Mouse (Mus musculus) intestine, embryonic 14.5 days (tissue): Measurements from ENCODE around the gene Setd3. TPM values are rescaled to one million over a fixed set of nuclear protein-coding genes. Genes with fewer than 3 reads are reported as not detected.

Source experiments
- ATAC-seq: fragments of 200-750 bp; cut with Nextera tagmentation; replicated peaks from 2 replicates; pipeline ENCODE4 v1.8.0; 2017; ENCODE audit warnings: low read depth, moderate number of reproducible peaks, moderate TSS enrichment, moderate library complexity; ENCODE audit not compliant: low FRiP score, low TSS enrichment
- DNase-seq: peaks from one replicate; pipeline ENCODE4 v3.0.0-alpha.2; 2018; ENCODE audit warnings: low spot score
- H3K27ac ChIP-seq: fragments of 300-500 bp; sonication (generic); 2 replicates; pipeline ENCODE4 v1.5.1; 2014; ENCODE audit warnings: low read depth, mild to moderate bottlenecking, control low read depth
- H3K27me3 ChIP-seq: fragments of 300-500 bp; sonication (generic); replicated peaks from 2 replicates; pipeline ENCODE4 v1.6.1; 2014; ENCODE audit warnings: low read length, control low read depth; ENCODE audit not compliant: control insufficient read depth, insufficient read depth
- H3K36me3 ChIP-seq: fragments of 300-500 bp; sonication (generic); 2 replicates; pipeline ENCODE4 v1.6.1; 2014; ENCODE audit warnings: low read length, control low read depth; ENCODE audit not compliant: control insufficient read depth, insufficient read depth
- H3K4me1 ChIP-seq: fragments of 300-500 bp; sonication (generic); replicated peaks from 2 replicates; pipeline ENCODE4 v1.6.1; 2014; ENCODE audit warnings: low read length, control low read depth, mixed read lengths; ENCODE audit not compliant: control insufficient read depth, insufficient read depth
- H3K4me2 ChIP-seq: fragments of 300-500 bp; sonication (generic); 2 replicates; pipeline ENCODE4 v1.6.1; 2014; ENCODE audit warnings: low read length
- H3K4me3 ChIP-seq: fragments of 300-500 bp; sonication (generic); 2 replicates; pipeline ENCODE4 v1.5.1; 2014; ENCODE audit warnings: low read depth, low read length, control low read depth, mixed read lengths
- H3K9ac ChIP-seq: fragments of 300-500 bp; sonication (generic); 2 replicates; pipeline ENCODE4 v1.6.1; 2014; ENCODE audit warnings: mild to moderate bottlenecking, low read length
- H3K9me3 ChIP-seq: fragments of 300-500 bp; sonication (generic); 2 replicates; pipeline ENCODE4 v1.6.1; 2016; ENCODE audit warnings: low read length, control low read depth; ENCODE audit not compliant: control insufficient read depth
- WGBS: fragments of 180-500 bp; shearing (Covaris S2); extraction: QIAGEN DNeasy Blood & Tissue Kit; methylation state at CpG from one replicate; pipeline ENCODE4 v1.1.7; 2014; 5-methylcytosine and 5-hydroxymethylcytosine counted together
- polyA plus RNA-seq: library from polyadenylated mRNA; unstranded; fragments of >200 nt; fragmentation: Nextera tagmentation; extraction: Ambion mirVana; gene quantifications from 2 replicates; pipeline ENCODE4 v1.2.1, GENCODE M21; 2014

Gene Setd3
- polyA plus RNA-seq, 1 experiment from 2014 or later = 75.9 TPM

GRCm38 (mm10) chr12:108172639-108173038, 6.5 kb downstream of the Setd3 start:
- H3K4me1 ChIP-seq = peaks cover 31% of the 10 kb centered on the region
- 66% methylated on average over 4 of the region's 4 CpGs for WGBS
- ATAC-seq (no peak), DNase-seq (no peak)
- H3K9me3 ChIP-seq = no peaks in the 10 kb centered on the region
- no peak overlapping the region for H3K27ac ChIP-seq
- H3K4me2 ChIP-seq = no peak overlapping the region
- no peak overlapping the region for H3K4me3 ChIP-seq
- H3K36me3 ChIP-seq = no peaks in the 10 kb centered on the region
- no peaks in the 10 kb centered on the region for H3K27me3 ChIP-seq
- H3K9ac ChIP-seq = no peak overlapping the region

DNA sequence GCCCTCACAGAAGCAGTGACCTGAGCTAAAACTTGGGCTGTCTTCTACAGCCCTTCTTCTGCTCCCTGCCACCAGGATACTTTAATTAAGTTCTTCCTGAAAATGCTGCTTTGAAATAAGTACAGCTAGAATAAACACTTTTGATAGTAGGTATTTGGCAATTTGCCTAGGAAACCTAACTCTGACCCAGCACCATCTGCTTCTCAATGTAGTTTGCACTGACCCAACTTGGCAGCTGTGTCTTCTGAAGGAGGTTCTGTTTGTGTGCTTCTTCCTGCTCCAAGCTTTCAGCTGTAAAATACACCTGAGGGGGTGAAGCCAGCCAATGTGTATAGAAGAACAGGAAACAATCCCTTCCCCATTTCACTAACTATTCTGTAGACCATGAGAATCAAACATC, 7.8 kb downstream of the Setd3 start:
- no peaks in the 10 kb centered on the region for H3K27me3 ChIP-seq
- H3K9ac ChIP-seq = no peak overlapping the region
- DNase-seq (no peak), ATAC-seq (no peak)
- H3K9me3 ChIP-seq = no peaks in the 10 kb centered on the region
- H3K27ac ChIP-seq = no peak overlapping the region
- H3K36me3 ChIP-seq = no peaks in the 10 kb centered on the region
- H3K4me2 ChIP-seq = no peak overlapping the region
- peaks cover 21% of the 10 kb centered on the region for H3K4me1 ChIP-seq
- no peak overlapping the region for H3K4me3 ChIP-seq

DNA sequence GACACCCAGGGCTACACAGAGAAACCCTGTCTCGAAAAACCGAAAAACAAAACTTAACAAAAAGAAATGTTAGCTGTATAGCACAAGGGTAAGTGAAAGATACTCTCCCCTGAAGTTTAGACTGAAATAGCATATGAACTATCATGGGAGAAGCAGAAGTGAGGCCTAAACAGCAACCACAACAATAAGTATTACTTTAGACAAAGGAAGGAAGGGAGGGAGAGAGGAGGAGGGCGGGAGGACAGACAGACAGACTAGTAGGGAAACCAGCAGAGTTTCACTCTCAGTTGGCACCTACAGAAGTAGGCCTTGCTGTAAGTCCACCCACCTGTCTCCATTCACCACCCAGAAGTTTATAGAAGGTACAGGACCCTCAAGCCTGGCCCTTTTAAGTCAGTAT, 8.6 kb downstream of the Setd3 start:
- Histone ChIP-seq H3K4me3 (no peak overlapping the region), H3K4me2 (no peak overlapping the region), H3K27ac (no peak overlapping the region), H3K4me1 (peaks cover 19% of the 10 kb centered on the region), H3K27me3 (no peaks in the 10 kb centered on the region), H3K36me3 (no peaks in the 10 kb centered on the region), H3K9ac (no peak overlapping the region), H3K9me3 (no peaks in the 10 kb centered on the region)
- DNase-seq = no peak
- WGBS = 86% methylated on average over 3 of the region's 3 CpGs
- ATAC-seq = no peak

DNA sequence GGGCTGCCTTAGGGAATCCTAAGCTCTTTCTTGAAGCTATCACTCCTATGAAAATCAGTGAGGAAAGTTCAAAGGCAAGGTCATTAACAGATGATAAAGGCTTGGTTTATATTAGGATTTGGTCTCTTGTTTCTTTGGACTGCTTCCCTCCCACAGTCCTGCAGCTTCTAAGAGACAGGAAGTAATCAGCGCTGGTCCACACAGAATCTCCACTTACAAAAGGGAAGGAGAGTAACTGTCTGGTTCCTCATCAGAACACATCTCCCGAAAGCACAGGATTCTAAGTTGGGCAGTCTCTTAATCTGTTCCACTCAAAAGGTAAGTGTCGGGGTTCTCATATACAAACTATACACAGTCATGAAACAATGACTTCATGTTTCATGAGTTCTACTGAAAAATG, 10.2 kb downstream of the Setd3 start:
- Histone ChIP-seq H3K36me3 (peaks cover 6% of the 10 kb centered on the region), H3K9me3 (no peaks in the 10 kb centered on the region), H3K4me2 (no peak overlapping the region), H3K27me3 (no peaks in the 10 kb centered on the region), H3K9ac (no peak overlapping the region), H3K4me1 (peaks cover 18% of the 10 kb centered on the region), H3K27ac (no peak overlapping the region), H3K4me3 (no peak overlapping the region)
- DNase-seq = no peak
- 68% methylated on average over 3 of the region's 3 CpGs for WGBS
- no peak for ATAC-seq

GRCm38 (mm10) chr12:108163706-108164105, 15.4 kb downstream of the Setd3 start:
- no peak overlapping the region for H3K4me3 ChIP-seq
- no peaks in the 10 kb centered on the region for H3K4me1 ChIP-seq
- ATAC-seq (no peak), DNase-seq (no peak)
- no peaks in the 10 kb centered on the region for H3K9me3 ChIP-seq
- no peaks in the 10 kb centered on the region for H3K27me3 ChIP-seq
- WGBS = 96% methylated on average over 3 of the region's 3 CpGs
- H3K36me3 ChIP-seq = peaks cover 56% of the 10 kb centered on the region
- no peak overlapping the region for H3K27ac ChIP-seq
- H3K4me2 ChIP-seq = no peak overlapping the region
- no peak overlapping the region for H3K9ac ChIP-seq

GRCm38 (mm10) chr12:108162036-108162435, 17.1 kb downstream of the Setd3 start:
- no peaks in the 10 kb centered on the region for H3K27me3 ChIP-seq
- H3K9me3 ChIP-seq = no peaks in the 10 kb centered on the region
- 93% methylated on average over 1 of the region's 1 CpGs for WGBS
- H3K4me2 ChIP-seq = no peak overlapping the region
- H3K4me1 ChIP-seq = no peaks in the 10 kb centered on the region
- H3K36me3 ChIP-seq = peaks cover 62% of the 10 kb centered on the region
- no peak for ATAC-seq
- DNase-seq = no peak
- no peak overlapping the region for H3K9ac ChIP-seq
- no peak overlapping the region for H3K27ac ChIP-seq
- no peak overlapping the region for H3K4me3 ChIP-seq

- H3K4me1 ChIP-seq = no peaks in the 10 kb centered on the region
- H3K4me2 ChIP-seq = no peak overlapping the region
- H3K36me3 ChIP-seq = peaks cover 76% of the 10 kb centered on the region
- no peak overlapping the region for H3K4me3 ChIP-seq
- no peak overlapping the region for H3K9ac ChIP-seq
- no peaks in the 10 kb centered on the region for H3K27me3 ChIP-seq
- no peak overlapping the region for H3K27ac ChIP-seq
- H3K9me3 ChIP-seq = no peaks in the 10 kb centered on the region
- no peak for ATAC-seq
- DNase-seq = no peak
Measured at GRCm38 (mm10) chr12:108159863-108160262, 19.3 kb downstream of the Setd3 start.

DNA sequence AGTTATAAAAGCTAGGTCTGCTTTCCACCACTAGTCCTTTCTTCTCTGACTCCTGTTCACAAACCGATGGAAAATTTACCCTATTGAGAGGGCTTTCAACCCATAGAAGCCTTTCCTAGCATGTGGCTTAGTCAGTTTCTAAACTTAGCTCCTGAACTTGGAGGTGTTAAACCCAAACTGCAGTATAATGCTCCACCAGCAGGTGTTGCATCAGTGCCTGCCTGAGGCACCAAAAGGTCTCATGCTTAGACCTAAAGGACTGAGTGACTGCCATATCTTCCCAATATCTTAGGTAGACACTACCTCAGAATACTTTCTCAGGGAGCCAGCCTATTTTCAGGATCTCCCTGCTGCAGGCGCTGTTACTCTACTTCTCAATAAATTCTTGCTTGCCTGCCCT, 26.4 kb downstream of the Setd3 start:
- Histone ChIP-seq H3K36me3 (peaks cover 71% of the 10 kb centered on the region), H3K9ac (no peak overlapping the region), H3K4me3 (no peak overlapping the region), H3K27ac (no peak overlapping the region), H3K4me2 (no peak overlapping the region), H3K9me3 (no peaks in the 10 kb centered on the region), H3K4me1 (no peaks in the 10 kb centered on the region), H3K27me3 (no peaks in the 10 kb centered on the region)
- 93% methylated on average over 2 of the region's 2 CpGs for WGBS
- DNase-seq (no peak), ATAC-seq (no peak)

GRCm38 (mm10) chr12:108149764-108150163, 29.4 kb downstream of the Setd3 start:
- DNase-seq = no peak

More at GRCm38 (mm10) chr12:108149764-108150163, 29.4 kb downstream of the Setd3 start:
- H3K4me3 ChIP-seq = no peak overlapping the region
- no peak overlapping the region for H3K27ac ChIP-seq
- no peaks in the 10 kb centered on the region for H3K27me3 ChIP-seq
- WGBS = 72% methylated on average over 3 of the region's 3 CpGs
- no peaks in the 10 kb centered on the region for H3K4me1 ChIP-seq
- no peaks in the 10 kb centered on the region for H3K9me3 ChIP-seq
- no peak overlapping the region for H3K9ac ChIP-seq
- H3K36me3 ChIP-seq = peaks cover 68% of the 10 kb centered on the region
- H3K4me2 ChIP-seq = no peak overlapping the region
- ATAC-seq = no peak
